Mouse (Mus musculus) myocyte (in vitro differentiated cells): Measurements from ENCODE around the gene Ddx54.

ENCODE experiments used
- MAX ChIP-seq: IDR thresholded peaks from one replicate; pipeline ENCODE4 v1.6.1; 2011; ENCODE audit warnings: low read depth, mild to moderate bottlenecking, control low read depth
- MYOD1 ChIP-seq, 3 experiments: IDR thresholded peaks; one replicate each; pipeline ENCODE4 v1.6.1; 2011; ENCODE audit warnings: control low read depth in 2 of 3, low read depth in 2 of 3, mild to moderate bottlenecking in 2 of 3, moderate library complexity in 1 of 3; ENCODE audit not compliant: insufficient read length in 2 of 3, control insufficient read depth in 1 of 3
- POLR2A ChIP-seq: IDR thresholded peaks from one replicate; pipeline ENCODE4 v1.6.1; 2011; ENCODE audit warnings: low read depth, mild to moderate bottlenecking, control low read depth, moderate library complexity; ENCODE audit not compliant: insufficient read length

DNA sequence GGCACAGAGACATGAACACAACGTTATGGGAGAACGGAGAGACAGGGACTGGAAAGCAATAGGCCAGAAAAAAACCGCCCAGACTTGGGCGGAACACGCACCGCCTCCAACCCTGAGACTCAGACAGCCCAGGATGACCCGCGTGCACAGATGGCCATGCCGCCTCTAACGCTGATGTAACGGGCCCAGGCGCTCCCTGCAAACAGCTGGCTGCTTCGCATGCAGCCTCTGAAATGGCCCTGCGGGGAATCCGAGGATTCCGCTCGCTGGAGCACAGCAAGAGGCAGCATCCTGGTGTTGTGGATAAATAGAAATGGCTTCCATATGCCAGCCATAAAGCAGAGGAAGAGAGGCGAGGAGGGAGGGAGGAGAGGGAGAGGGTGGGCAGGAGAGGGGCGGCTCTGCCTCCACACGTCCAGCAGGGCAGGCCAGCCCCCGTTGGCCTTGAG lies 45.3 kb upstream of the Ddx54 start:
- TF ChIP-seq POLR2A = peak; percentile 86
- TF ChIP-seq MYOD1 (IDR thresholded peaks at IDR 0.05; ENCODE audit: control insufficient read depth in 1 of 3, insufficient read length in 2 of 3, low read depth in 2 of 3) = peak; percentile 9 to 96 (median 94)
- TF ChIP-seq MAX = peak; percentile 22
